Mouse (Mus musculus) lung, postnatal 25 days (tissue): ENCODE data around the gene Fkbp14.
A peak's percentile ranks its signal among the peaks of the same experiment; 100 is the strongest.

Experiments
- DNase-seq: peaks from one replicate; pipeline ENCODE4 v3.0.0; 2022; ENCODE audit warnings: low spot score

The Fkbp14 gene

DNA sequence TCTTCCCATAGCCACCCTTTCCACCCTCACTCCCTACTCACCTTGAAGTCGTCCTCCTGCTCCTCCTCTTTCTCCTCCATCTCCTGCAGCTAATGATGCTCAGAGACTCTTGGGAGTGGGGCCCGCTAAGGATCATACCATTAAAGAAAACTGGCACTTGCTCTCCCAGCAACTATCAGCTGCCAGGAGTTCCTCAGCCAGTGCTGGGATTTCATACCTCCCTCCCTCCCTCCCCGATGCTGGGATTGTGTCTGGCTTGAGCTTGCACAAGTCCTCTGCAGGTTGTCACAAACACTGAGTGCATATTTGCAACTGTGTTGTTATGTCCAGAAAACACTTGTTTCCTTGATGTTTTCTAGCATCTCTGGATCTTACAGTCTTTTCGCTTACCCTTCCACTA, at the start of gene Fkbp14:
Gene Fkbp14, minus strand, starts transcription at position 101 of the 400 bp plus-strand sequence.
- no peak for DNase-seq

DNA sequence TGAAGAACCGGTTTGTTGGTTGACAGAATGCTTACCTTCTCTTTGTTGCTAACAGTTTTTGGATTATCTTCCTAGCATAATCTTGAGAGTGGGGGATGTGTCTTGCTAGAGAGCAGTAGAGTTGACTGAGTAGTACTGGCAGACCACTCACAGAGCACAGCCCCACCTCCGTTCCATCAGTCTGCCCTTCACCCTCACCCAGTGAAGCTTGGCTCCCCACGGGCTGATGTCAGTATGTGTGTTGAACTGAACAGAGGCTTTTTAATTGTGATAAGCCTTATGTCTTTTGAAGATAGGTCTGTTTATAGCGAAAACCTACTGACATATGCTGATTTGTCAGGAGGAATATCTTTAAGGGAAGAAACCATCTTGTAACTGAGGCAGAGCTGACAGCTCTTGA, 46.1 kb upstream of the Fkbp14 start:
- DNase-seq, result no peak

DNA sequence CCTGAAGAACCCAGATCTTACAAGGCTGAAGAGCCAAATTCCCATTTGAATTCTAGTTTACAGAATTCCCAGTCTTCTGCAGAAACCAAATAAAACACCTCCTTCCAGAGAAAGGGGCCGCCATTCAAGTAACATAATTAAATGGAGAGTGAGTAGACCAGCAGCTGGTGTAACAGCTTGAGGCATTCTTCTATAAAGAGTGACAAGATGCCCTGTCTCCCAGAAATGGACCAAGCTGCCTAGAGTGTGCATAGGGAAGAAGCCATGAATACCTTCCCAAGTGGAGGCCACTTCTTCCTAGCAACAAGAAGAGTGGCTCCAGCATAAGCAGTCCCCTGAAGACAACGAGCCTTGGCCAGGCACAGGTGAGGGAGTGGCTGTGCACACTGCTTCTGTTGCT, 44.8 kb upstream of the Fkbp14 start:
- no peak for DNase-seq

DNA sequence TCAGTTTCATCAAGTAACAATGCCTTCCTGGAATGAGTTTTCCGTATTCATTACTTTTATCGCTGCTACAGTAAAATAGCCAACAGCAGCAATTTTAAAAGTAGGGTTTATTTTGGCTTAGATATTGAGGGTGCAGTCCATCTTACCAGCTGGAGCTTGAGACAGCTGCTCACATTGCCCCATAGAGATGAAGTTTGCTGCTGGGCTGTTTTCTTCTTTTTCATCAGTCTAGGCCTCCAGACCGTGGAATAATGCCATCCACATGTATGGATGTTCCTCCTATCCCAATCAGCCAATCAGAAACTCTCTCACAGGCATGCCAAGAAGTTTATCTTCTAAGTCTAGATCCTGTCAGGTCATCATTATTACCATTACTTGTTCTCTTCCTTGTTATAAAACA, 42.8 kb upstream of the Fkbp14 start:
- DNase-seq, result no peak

DNA sequence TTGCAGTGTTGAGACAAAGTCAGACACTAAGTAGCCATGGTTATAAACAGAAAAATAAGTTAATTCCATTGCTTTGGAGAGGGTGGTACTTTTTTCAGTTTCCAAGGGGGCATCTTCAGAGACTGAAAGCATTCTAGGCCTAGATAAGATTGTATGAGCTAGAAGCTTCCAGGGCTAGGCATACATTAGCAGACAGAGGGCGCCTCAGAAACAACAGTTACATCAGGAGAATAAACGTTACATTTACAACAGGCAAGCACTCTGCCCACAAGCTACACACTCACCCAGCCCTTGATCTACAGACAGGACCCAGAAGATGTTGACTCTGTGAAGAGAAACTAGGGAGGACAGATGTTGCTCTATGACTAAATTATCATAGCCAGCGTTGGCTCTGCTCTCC, 34.4 kb upstream of the Fkbp14 start:
- DNase-seq, result peak; percentile 10

DNA sequence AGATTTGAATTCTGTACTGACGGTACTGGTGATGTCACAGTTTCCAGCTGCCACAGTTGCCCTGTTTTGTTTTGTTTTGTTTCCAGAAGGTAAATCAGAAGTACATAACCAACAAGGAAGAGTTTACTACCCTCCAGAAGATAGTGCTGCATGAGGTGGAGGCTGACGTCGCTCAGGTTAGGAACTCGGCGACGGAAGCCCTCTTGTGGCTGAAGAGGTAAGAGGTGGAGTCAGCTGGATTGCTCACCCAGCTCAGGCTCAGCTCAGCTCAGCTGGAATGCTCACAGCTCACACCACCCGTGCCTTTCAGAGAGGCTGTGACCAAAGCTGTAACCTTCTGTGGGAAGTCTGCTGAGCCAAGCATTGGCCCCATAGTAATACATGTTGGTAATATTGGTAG, 32.6 kb upstream of the Fkbp14 start:
- DNase-seq, result peak; percentile 32

DNA sequence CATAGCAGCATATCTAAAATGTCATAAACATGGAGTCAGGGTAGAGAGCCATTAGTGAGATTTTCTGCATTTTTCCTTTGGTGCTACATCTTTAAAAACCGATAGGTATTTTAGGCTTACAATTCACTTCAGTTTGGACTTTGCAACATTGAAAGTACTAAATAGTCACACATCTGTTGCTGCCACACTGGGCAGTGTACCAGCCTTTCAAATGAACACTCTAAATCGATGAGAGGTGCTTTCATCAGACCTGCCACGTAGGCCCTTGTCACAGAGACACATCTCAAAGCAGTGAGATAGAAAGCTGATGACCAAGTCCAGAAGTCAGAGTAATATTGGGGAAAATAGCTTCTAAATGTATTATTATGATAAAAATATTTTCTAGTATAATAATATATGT, 31.3 kb upstream of the Fkbp14 start:
- no peak for DNase-seq

DNA sequence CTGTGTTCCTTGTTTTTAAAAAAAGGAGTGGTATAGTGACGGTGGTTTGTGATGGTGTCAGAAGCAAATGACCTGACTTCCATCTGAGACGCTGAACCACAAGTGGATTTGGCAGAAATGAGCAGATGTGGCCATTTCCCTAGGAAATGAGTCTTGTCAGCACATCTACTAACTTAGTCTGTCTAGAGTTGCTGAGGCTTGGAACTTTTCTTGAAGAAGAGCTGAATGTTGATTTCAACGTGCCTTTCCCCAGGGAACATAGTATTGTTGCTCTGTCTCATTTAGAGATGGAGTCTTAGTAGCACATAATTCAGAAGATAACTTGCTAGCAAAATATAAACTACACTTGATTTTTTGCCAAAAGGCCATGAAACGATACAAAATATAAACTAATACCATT, 23.2 kb upstream of the Fkbp14 start:
- DNase-seq, result no peak

DNA sequence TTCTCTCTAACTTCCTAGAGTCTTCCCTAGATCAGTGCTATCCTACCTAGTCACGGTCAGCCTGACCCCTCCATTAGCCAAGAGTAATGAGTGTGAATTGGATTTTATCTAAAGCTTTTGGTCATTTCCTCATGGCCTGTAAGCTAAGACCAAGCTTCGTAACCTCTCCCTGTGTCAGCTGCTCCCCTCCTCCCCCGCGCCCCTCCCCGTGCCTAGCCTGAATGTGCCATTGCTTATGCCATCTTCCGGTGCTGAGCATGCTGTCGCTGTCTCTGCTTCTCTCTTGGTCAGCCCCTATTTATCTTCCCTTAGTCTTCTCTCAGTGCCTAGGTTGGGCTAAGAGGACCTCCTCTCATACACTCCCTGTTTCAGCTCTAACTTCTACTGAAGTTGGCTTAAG, 22.4 kb upstream of the Fkbp14 start:
- no peak for DNase-seq

DNA sequence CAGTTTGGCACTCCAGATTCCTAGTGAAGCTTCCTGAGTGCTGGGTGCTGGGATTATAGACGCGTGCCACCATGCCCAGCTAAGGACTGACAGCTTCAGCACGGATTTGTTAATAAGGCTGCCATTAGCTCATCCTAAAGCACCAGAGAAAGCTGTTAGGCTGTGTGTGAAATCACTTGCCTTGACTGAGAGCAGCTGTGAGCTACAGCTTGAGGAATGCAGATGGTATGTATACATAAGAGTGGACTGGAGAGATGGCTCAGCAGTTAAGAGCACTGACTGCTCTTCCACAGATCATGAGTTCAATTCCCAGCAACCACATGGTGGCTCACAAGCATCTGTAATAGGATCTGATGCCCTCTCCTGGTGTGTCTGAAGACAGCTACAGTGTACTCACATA, 20.3 kb upstream of the Fkbp14 start:
- DNase-seq, result no peak

DNA sequence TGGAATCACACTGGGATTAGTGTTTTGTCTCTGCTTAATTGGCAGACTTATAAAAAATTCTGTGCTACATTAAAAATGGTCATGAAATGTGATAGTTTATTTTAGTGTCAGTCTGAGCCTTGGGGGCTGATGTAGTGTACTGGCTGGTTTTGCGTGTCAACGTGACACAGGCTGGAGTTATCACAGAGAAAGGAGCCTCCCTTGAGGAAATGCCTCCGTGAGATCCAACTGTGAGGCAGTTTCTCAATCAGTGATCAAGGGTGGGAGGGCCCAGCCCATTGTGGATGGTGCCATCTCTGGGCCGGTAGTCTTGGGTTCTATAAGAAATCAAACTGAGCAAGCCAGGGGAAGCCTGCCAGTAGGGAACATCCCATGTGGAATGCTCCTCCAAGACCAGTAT, 9.1 kb upstream of the Fkbp14 start:
- DNase-seq, result no peak

DNA sequence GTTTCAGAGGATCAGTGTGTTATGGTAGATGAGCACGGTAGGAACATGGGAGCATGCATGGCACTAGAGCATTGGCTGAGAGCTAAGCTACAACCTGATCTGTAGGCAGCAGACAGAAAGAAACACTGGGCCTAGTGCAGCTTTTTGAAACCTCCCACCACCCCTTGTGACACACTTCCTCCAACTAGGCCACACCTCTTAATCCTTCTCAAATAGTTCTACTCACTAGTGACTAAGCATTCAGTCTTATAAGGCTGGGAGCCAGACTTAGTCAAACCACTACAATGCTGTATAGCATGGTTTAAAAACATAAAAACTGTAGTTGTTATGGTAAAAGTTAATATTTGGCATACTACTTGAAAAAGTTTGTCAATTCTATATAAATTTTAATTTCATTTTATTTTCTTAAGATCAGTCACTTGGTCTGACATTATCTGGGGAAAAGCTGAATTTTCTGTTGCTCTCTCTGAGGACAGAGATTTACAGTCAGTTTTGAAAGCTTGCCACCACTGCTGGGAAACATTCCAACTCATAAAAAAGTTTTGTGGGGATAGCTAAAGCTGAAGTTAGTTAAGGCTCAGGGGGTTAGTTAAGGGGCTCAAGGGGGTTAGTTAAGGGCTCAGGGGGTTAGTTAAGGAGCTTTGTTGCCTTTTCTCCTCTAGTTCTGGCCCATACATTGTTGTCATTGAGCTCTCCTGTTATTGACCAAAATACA, 7.0 kb upstream of the Fkbp14 start:
- DNase-seq, result no peak

DNA sequence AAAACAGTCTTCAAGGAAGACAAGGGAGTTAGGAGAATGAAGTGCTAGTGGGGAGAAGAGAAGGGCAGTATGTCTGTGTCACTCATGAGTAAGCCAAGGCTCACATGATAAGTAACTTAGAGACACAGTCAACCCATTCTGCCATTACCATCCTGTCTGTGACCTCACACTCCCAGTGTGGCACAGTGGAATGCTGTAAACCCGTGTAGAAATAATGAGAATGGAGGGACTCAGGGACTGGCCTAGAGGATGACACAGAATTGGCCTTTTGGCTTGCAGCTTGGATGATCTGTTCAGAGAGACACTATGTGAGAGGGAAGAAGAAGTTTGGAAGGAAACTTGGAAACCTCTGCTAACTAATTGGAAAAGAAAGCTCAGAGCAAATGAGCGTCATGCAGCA, 5.8 kb upstream of the Fkbp14 start:
- DNase-seq, result no peak

DNA sequence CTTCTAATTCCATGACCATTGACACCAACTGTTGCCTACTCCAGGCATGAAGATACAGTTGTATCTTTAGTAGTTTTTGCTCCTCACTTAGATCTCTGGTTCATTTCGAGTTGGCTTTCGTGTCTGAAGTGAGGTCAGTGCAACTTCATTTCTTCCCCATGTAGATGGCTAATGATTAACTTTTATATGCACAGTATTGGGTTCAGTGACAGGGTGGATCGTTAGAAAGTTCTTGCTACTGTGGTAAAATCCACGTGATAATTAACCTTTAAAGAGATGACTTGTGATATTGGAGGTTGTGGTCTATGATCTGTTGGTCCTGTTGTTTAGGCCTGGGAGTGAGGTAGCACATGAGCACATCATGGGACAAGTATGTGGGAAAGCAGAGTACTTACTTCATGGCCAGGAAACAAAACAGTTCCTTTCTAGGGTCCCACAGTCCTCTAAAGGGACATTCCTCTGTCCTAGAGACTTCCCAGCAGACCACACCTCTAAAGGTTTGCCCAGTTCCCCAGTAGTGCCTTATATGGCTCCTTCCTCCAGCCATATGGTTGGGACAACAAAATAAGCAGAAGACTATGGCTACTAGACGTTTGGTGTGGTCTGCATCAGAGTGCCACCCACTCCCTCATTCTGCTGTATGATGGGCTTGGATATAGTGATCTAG, 3.7 kb upstream of the Fkbp14 start:
- DNase-seq, result no peak

DNA sequence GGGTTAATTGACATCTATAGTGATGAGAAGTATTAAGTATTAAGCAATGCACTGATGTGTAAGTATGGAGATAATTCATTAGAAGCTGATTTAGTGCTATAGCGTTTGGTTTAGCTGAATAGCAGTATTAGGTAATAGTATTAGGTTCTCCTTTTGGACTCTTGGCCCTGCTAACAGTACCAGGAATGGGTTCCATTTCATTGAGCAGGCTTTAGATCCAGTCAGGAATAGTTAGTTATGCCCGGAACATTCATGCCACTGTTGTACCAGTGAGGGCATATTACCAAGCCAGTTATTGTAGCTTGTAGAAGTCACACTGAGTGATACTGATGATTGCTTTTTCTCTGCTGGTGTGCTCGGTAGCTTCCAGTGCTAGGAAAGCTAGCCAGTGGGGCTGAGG, 603 bp upstream of the Fkbp14 start:
- DNase-seq, result no peak

DNA sequence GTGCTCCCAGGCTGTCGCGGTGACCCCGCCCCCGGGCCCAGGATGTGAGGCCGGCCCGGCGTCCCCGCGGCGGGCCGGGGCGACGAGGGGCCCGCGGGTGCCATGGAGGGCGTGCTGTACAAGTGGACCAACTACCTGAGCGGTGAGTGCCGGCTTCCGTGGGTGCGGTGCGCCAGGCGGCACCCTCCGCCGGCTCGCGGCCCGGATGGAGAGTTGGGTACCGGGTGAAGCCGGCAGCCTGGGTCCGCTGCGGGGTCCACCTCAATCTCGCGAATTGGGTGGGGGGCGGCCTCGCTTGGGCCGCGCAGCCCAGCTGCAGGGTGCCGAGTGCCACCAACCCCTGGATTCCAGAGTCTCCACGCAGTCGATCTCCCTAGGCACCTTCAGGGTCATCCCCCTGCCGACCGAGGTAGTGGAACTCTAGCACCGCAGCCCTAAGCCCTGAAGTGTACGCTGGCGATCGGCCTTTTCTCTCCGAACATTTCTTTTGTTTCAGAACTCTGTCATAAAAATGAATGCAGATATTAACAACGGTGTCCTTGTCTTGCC, 1.7 kb downstream of the Fkbp14 start:
- no peak for DNase-seq

DNA sequence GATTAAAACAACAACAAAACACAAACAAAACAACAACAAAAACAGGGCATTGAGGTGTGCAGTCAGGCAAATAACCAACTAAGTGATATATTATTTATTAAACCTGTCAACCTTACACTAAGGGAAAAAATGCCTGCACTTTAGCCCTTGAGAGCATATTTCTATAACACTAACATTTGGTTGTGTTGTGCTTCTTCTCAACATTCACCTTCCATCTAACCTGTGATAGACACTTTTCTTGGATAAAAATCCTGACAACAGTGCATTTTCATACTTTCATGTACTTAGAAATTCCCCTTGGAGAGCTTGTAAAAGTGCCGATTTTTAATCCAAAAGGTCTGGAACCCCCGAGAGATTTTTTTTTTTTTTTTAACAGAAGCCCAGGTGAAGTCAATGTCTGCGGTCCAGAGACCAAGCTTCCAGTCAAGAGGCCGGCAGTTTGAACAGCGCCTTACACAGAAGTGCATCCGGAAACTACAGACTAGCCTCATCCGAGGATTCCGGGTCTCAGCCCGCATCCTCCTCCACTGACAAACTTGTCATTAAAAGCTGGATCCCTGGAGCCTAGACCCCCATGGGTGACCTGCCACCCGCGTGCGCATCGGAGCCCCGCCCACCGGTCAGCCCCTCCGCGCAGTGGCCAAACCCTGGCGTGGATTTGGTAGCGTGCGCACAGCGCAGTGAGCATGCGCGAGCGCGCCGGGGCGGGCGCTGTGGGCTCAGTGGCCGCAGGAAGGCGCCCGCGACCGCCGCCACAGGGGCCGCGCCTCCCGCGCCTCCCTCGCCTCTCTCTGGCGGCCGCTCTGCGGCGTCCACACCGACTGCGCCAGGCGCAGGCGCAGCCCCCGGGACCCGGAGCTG, 2.4 kb downstream of the Fkbp14 start, which contains the start of gene Plekha8:
Gene Plekha8, plus strand, starts transcription at position 643 of the 861 bp plus-strand sequence.
- peak; percentile 92 for DNase-seq

DNA sequence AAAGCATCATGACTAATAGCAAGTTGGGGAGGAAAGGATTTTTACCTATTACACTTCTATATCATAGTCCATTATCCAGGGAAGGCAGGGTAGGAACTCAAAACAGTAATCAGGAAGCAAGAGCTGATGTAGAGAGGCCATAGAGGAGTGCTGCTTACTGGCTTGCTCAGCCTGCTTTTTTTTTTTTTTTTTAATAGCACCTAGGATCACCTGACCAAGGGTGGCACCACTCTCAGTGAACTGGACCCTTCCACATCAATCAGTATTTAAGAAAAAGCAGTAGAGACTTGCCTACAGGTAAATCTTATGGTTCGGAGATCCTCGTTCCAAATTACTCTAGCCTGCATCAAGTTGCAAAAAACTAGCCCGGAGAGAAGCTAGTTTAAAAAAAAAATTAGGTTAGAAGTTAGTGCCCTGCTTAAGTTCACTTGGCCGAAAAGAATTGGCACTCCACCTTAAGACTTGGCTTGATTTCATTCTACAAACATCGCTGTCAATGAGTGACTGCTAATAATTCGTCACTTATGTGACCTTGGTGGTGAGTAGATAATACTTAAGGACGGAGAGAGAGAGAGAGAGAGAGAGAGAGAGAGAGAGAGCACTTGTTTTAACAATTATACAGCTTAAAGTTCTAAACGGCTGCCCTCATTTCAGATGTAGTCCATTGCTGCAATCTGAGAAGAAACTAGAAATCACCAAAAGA, 3.2 kb downstream of the Fkbp14 start:
- no peak for DNase-seq

DNA sequence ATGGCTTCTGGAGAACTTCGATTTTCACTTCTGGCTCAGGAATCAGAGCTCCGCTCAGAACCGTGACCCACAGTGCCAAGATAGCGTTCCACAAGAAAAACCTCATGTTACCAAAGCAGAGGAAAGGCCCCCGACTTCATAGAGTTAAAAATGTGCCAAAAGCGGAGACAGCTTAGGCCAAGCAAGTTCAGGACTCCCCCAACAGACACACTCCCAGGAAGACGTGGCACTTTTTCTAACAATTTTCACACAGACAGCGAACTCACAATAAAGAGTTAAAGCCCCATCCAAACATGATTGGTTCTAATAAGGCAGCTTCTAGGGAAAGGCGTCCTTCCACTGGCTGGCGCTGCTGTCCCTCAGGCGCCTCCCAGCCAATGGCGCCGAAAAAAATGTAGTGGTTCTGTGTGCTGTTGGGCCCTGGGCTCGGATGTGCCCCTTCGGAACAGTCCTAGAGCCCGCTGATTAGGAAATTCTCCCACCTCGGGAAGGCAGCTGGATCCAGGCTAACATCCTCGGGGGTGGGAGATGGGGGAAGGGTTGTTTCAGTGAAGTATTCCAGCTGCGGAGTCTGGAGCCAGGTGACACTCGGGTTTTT, 4.1 kb downstream of the Fkbp14 start:
- peak; percentile 96 for DNase-seq

DNA sequence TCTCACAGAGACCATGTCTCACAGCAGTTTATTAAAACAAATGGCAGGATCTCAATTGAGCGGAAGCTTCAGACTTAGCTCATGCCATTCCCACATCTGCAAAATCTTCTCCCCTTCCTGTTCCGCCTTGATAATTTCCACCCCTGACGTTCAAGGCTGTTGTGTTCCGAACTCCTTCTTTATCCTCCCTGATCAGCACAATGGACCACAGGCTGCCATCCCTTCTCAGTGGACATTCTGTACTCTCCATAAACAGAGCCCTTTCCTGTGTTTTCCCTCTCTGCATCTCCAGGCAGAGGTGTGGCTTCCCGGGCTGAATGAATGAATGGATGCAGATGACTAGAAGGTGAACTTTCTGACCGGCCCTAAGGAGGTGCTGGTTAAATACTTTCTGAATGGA, 5.3 kb downstream of the Fkbp14 start:
- DNase-seq, result peak; percentile 72

DNA sequence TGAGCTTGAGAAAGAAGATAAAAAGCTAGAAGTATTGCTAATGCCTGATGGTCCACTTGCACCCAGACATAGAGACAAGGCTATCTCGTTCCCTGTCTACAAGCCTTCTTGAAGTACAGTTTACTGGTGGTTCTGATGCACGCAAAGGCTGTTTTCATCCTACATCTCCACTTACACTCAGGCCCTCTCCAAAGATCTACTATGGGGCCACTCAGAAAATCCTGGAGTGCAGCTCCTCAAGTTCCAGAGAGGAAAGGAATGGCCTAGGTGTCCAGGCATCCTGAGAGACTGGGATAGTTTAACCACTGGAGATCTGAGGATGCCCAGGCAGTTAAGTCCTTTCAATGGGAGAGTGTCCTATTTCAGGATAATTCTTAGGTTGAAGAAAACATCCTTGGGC, 6.4 kb downstream of the Fkbp14 start:
- no peak for DNase-seq

DNA sequence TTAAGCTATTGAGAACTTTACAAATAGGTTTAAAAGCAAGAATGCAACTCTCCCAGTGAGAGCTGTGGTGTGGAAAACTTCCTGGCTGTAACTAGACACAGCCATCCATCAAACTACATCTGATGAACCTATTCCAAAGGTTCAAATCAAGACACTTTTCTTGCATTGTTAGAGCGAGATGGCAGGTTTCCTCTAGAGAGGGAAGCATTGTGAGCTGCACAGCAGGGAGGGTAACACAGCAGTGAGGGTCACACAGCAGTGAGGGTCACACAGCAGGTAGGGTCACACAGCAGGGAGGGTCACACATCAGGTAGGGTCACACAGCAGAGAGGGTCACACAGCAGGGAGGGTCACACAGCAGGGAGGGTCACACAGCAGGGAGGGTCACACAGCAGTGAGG, 8.9 kb downstream of the Fkbp14 start:
- no peak for DNase-seq
